Mouse (Mus musculus): Measurements from ENCODE around the gene Fkbp15.

The Fkbp15 gene

GRCm38 (mm10) chr4:62318294-62318693 lies 42.1 kb downstream of the Fkbp15 start:
- no peak for ATAC-seq (ENCODE audit: low TSS enrichment)

- no peak for ATAC-seq (ENCODE audit: low TSS enrichment)
These were observed 43.9 kb downstream of the Fkbp15 start for GRCm38 (mm10) chr4:62316456-62316855.

GRCm38 (mm10) chr4:62314516-62314915 lies 45.8 kb downstream of the Fkbp15 start:
- ATAC-seq (ENCODE audit: low TSS enrichment) = no peak

- ATAC-seq (ENCODE audit: low TSS enrichment) = peak; percentile 81
These were observed 46.6 kb downstream of the Fkbp15 start for GRCm38 (mm10) chr4:62313641-62314211.

GRCm38 (mm10) chr4:62312821-62313220 lies 47.5 kb downstream of the Fkbp15 start:
- no peak for ATAC-seq (ENCODE audit: low TSS enrichment)

GRCm38 (mm10) chr4:62308406-62308805 lies 51.9 kb downstream of the Fkbp15 start:
- no peak for ATAC-seq (ENCODE audit: low TSS enrichment)

GRCm38 (mm10) chr4:62306840-62307239 lies 53.5 kb downstream of the Fkbp15 start:
- ATAC-seq (ENCODE audit: low TSS enrichment) = no peak

- ATAC-seq (ENCODE audit: low TSS enrichment) = no peak
These were observed 54.0 kb downstream of the Fkbp15 start for GRCm38 (mm10) chr4:62306301-62306700.

GRCm38 (mm10) chr4:62303288-62303687 lies 57.1 kb downstream of the Fkbp15 start:
- ATAC-seq (ENCODE audit: low TSS enrichment) = no peak

- ATAC-seq (ENCODE audit: low TSS enrichment) = no peak
These were observed 57.6 kb downstream of the Fkbp15 start for GRCm38 (mm10) chr4:62302795-62303194.

GRCm38 (mm10) chr4:62300001-62300400 lies 60.3 kb downstream of the Fkbp15 start:
- ATAC-seq (ENCODE audit: low TSS enrichment) = no peak

GRCm38 (mm10) chr4:62297280-62298130 lies 62.8 kb downstream of the Fkbp15 start:
- no peak for ATAC-seq (ENCODE audit: low TSS enrichment)

GRCm38 (mm10) chr4:62294741-62295140 lies 65.6 kb downstream of the Fkbp15 start:
- ATAC-seq (ENCODE audit: low TSS enrichment) = no peak

- ATAC-seq (ENCODE audit: low TSS enrichment) = peak; percentile 24; the same call in 1 of the 2 replicates
These were observed 67.0 kb downstream of the Fkbp15 start for GRCm38 (mm10) chr4:62293219-62293861.

GRCm38 (mm10) chr4:62292461-62293180 lies 67.7 kb downstream of the Fkbp15 start:
- no peak for ATAC-seq (ENCODE audit: low TSS enrichment)

GRCm38 (mm10) chr4:62290816-62291505 lies 69.4 kb downstream of the Fkbp15 start:
- ATAC-seq (ENCODE audit: low TSS enrichment) = no peak

- ATAC-seq (ENCODE audit: low TSS enrichment) = no peak
These were observed 71.1 kb downstream of the Fkbp15 start for GRCm38 (mm10) chr4:62289226-62289625.

- ATAC-seq (ENCODE audit: low TSS enrichment) = peak; percentile 32; the same call in 1 of the 2 replicates
These were observed 73.1 kb downstream of the Fkbp15 start for GRCm38 (mm10) chr4:62286992-62287900.

- peak; percentile 96 for ATAC-seq (ENCODE audit: low TSS enrichment)
These were observed 73.9 kb downstream of the Fkbp15 start for GRCm38 (mm10) chr4:62286257-62286991.

- ATAC-seq (ENCODE audit: low TSS enrichment) = no peak
These were observed 74.8 kb downstream of the Fkbp15 start for GRCm38 (mm10) chr4:62285576-62285975.

Data from frontal cortex, adult (tissue).